Mouse (Mus musculus) C2C12 (cell line): ENCODE measurements around the gene Ang.

ENCODE experiments used
- CTCF ChIP-seq: IDR thresholded peaks from one replicate; pipeline ENCODE4 v1.5.1; 2011; ENCODE audit not compliant: control insufficient read depth, insufficient read depth, insufficient read length
- FOSL1 ChIP-seq: IDR thresholded peaks from one replicate; pipeline ENCODE4 v1.8.0; 2011; ENCODE audit warnings: mild to moderate bottlenecking, low read length; ENCODE audit not compliant: poor library complexity, insufficient read depth, severe bottlenecking
- MAX ChIP-seq: IDR thresholded peaks from one replicate; pipeline ENCODE4 v1.6.1; 2011; ENCODE audit warnings: mild to moderate bottlenecking, control low read depth
- MYOD1 ChIP-seq: IDR thresholded peaks from one replicate; pipeline ENCODE4 v1.6.1; 2011; ENCODE audit warnings: low read depth; ENCODE audit not compliant: control insufficient read depth, insufficient read length
- MYOG ChIP-seq: IDR thresholded peaks from one replicate; pipeline ENCODE4 v1.6.1; 2011; ENCODE audit not compliant: control insufficient read depth, insufficient read length; ENCODE audit errors: extremely low read depth
- USF1 ChIP-seq: IDR thresholded peaks from one replicate; pipeline ENCODE4 v1.6.1; 2011; ENCODE audit warnings: low read depth, mild to moderate bottlenecking, control low read depth, moderate library complexity

DNA sequence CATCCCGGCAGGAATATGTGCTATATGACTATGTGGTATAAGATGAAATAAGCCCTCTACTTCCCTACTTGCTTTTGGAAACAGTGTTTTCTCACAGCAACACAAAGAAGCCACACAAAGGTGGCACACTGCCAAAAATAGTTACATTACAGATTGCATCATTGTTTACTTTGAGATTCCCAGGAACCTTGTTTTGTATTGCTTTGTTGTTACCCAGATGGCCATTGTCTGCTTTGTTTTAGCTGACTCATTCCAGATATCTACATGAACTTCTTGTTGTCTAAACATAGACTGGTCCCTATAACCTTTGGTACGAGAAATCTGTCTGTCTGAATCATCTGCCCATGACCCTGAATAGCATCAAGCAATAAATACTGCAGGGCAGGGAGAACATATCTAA lies 49.4 kb downstream of the Ang start:
- TF ChIP-seq CTCF: no peak
- no peak for TF ChIP-seq USF1
- no peak for TF ChIP-seq MAX
- no peak for TF ChIP-seq MYOG
- no peak for TF ChIP-seq FOSL1
- TF ChIP-seq MYOD1: no peak
